Mouse (Mus musculus): ENCODE measurements around the gene Tmem116. TPM values are rescaled to one million over a fixed set of nuclear protein-coding genes. Genes with fewer than 3 reads are reported as not detected.
A peak's percentile ranks its signal among the peaks of the same experiment; 100 is the strongest.

Gene Tmem116
- total RNA-seq, 2 experiments from 2014 or later, result not detected

- peak; percentile 81 for ATAC-seq (ENCODE audit: poor library complexity, severe bottlenecking)
These were observed 10.4 kb downstream of the Tmem116 start for GRCm38 (mm10) chr5:121462171-121462502.

DNA sequence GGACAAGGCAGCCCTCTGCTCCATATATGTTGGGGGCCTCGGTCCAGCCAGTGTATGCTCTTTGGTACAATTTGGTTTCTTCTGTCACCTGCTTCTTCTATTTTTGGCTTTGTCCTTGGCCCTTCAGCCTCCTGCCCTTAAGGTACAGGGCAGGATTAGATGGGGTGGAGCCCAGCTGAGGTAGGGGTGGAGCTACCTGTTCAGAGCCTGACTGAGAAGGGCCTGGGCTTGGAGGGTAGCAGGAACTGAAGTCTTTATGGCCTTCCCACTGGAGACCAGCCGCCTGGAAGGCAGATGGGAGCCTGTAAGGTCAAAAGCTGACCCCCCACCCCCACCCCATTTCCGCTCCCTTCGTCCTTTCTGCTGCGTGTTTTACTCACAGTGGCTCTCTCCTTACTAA lies 11.3 kb downstream of the Tmem116 start:
- ATAC-seq (ENCODE audit: poor library complexity, severe bottlenecking), result no peak

DNA sequence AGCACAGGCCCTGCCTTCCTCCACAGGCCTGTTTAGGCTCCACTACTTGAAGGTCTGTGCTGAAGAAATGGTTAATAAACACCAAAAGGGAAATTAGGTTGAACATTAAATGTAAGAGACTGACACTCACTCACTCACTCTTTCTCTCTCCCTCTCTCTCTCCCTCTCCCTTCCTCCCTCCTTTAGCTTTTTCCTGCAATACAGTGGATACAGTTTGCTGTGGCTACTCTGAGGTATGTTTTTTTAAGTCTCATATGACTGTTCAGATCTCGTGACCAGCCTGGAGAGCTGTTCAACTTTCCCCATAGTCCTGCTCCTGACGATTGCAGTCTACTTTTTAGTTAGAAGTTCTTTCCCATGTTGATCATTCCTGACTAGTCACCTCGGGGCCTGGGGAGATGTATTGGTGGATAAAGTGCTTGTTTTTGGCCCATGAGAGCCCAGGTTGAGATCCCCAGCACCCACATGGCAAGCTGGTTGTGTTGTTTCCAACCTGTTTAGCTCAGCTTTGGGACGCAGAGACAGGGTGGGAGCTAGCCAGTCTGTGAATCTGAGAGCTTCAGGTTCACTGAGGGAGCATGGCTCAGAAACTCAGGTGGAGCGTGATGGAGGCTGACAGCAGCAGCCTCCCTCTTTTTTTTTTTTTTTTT lies 12.0 kb downstream of the Tmem116 start:
- ATAC-seq (ENCODE audit: poor library complexity, severe bottlenecking), result no peak

- no peak for ATAC-seq (ENCODE audit: poor library complexity, severe bottlenecking)
These were observed 17.9 kb downstream of the Tmem116 start for GRCm38 (mm10) chr5:121469566-121469965.

- no peak for ATAC-seq (ENCODE audit: poor library complexity, severe bottlenecking)
These were observed 20.7 kb downstream of the Tmem116 start for GRCm38 (mm10) chr5:121472411-121472810.

GRCm38 (mm10) chr5:121474610-121475009 lies 22.9 kb downstream of the Tmem116 start:
- no peak for ATAC-seq (ENCODE audit: poor library complexity, severe bottlenecking)

DNA sequence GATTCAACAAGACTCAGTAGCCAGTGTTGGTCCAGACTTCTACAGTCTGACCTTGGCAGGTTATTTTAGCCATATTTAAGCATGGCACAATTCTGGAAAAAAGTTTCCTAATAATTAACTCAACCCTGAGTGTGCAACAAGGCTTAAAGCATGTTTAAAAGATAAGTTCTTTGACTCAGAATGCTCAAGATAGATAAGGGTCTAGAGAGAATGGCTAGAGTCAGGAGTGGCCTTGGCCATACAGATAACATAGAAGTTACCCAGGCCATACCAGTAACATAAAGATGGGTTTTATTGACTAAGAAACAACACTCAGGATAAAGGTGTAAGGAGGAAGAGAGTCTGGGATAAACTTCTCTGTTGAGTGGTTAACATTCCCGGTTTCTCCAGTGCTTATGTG lies 24.3 kb downstream of the Tmem116 start:
- no peak for ATAC-seq (ENCODE audit: poor library complexity, severe bottlenecking)

DNA sequence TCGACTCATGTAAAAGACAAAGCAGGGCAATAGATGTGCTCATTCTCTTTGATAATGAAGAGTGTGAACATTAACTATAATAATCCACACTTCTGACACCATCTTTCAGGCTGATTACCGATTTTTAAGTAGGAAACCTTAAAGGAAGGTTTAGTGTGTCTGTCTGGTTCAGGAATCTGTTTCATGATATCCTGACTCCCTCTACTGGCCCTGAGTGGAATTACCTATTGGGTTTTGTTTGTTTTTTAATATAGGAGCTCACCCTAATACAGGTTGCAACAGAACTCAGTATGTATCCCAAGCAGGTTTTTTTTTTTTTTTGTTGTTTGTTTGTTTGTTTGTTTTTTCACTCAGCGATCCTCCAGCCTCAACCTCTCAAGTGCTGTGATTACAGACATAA lies 26.0 kb downstream of the Tmem116 start:
- peak; percentile 83 for ATAC-seq (ENCODE audit: poor library complexity, severe bottlenecking)

DNA sequence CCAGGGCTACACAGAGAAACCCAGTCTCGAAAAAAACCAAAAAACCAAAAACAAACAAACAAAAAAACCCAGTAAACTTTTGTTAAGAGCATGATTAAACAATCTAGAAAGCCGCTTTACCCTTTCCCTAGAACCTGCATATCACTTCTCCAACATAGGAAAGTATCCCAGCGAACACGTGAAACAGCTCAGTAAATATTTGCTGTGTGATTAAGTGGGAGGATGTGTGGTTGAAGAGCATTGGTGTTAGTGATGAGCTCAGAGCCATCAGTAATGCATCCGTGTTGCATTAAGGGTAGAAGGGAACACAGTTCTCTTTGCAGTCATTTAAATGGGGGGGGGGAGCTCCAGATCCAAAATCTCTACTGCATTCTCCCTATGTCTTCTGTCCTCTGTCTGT lies 33.1 kb downstream of the Tmem116 start:
- ATAC-seq (ENCODE audit: poor library complexity, severe bottlenecking), result no peak

- ATAC-seq (ENCODE audit: poor library complexity, severe bottlenecking), result no peak
These were observed 41.6 kb downstream of the Tmem116 start for GRCm38 (mm10) chr5:121493305-121493704.

DNA sequence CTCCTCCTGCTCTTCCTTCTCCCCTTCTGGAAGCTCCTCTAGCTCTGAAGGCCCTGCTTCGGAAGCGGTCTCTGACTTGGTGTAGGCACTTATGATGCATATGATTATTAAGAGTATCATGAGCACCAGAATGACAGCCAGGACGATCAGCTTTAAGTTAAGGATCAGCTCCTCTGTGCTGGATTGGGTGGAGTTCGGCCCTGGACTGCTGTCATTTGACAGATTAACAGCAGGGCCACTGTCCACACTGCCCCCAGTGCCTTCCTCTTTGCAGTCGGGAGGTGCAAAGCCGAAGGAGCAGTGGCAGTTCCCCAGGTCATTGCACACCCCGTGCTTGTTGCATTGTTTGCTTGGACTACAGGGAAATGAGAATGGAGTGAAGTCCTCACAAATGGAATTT lies 49.0 kb downstream of the Tmem116 start:
- ATAC-seq (ENCODE audit: poor library complexity, severe bottlenecking), result peak; percentile 73

DNA sequence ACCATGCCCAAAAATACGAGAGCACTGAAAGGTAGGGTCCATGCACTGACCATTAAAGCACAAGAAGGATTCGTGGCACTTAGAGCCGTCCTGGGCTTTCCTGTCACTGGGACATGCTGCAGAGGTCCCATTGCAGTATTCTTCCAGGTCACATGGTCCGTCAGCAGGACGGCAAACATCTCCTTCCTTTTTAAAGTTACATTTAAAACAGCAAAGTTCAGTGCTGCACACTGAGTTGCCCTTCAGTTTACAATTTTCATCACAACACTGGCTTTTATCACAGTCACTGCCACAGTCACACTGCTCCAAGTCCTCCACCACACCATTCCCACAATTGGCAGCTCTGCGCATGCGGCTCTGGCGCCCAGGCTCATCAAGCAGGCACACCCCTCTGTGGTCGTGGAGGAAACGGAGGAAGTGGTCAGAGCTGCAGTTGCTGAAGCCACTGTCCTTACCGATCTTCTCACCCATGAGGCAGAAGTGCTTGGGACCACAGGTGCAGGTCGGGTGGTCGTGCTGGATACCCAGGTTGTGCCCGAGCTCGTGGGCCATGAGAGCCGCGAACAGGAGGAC lies 49.8 kb downstream of the Tmem116 start:
- ATAC-seq (ENCODE audit: poor library complexity, severe bottlenecking), result peak; percentile 93

- ATAC-seq (ENCODE audit: poor library complexity, severe bottlenecking), result no peak
These were observed 51.5 kb downstream of the Tmem116 start, which contains the start of gene Adam1b for GRCm38 (mm10) chr5:121503231-121503630. Adam1b (minus strand) TSS chr5:121503435.

- ATAC-seq (ENCODE audit: poor library complexity, severe bottlenecking), result no peak
These were observed 55.2 kb downstream of the Tmem116 start for GRCm38 (mm10) chr5:121506846-121507245.

GRCm38 (mm10) chr5:121510009-121510408 lies 58.3 kb downstream of the Tmem116 start:
- no peak for ATAC-seq (ENCODE audit: poor library complexity, severe bottlenecking)

DNA sequence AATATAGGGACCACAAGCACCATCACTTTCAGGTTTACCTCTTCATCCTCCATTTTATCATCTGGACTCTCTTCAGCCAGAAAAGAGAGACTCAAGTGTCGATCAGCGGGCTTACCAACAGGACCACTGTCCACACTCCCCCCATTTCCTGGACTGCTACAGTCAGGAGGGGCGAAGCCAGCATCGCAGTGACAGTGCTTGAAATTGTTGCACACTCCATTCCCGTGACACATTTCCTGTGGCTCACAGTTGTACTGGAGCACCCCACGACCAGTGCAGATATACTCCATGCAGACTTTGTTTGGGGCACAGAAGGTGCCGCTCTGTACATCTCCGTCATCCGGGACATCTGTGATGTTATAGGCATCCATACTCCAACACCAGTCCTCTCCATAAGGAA lies 67.3 kb downstream of the Tmem116 start:
- peak; percentile 28; the same call in 1 of the 2 replicates for ATAC-seq (ENCODE audit: poor library complexity, severe bottlenecking)

DNA sequence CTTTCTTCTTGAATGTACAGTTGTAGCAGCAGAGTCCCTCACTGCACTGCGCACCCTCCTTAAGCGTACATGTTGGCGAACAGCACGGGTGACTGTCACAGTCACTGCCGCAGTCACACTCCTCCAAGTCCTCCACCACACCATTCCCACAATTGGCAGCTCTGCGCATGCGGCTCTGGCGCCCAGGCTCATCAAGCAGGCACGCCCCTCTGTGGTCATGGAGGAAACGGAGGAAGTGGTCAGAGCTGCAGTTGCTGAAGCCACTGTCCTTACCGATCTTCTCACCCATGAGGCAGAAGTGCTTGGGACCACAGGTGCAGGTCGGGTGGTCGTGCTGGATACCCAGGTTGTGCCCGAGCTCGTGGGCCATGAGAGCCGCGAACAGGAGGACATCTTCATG lies 68.1 kb downstream of the Tmem116 start:
- peak; percentile 95 for ATAC-seq (ENCODE audit: poor library complexity, severe bottlenecking)

DNA sequence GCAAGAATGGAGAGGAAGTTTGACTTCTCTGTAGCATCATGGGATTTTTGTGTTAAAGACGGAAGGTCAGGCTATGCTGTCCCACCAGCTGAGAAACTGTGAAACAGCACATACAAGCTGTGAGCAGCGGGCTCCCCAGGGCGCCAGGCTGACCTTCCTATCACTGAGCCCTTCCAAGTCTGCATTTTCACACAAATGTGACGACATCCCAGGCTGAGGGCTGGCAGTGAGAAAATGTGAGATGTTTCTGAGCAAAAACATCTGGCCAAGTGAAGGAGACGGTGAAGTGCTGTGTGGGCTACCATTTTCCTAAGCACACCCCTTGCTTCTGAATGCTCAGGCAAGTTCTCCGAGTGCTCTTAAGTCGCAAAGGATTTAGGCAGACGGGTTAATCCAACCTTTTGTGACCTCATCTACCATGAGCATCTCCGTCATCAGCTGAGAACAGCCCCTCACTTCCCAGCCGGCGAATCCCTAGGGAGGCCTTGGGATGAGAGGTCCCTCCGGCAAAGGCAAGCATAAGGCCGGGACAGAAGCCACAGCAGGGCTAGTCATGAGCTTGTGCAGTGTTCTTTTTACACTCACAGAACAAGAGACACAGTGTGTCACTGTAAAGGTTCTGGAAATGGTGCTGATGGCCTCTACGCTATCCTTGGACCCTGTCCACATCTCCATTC lies 74.2 kb downstream of the Tmem116 start:
- ATAC-seq (ENCODE audit: poor library complexity, severe bottlenecking), result no peak

DNA sequence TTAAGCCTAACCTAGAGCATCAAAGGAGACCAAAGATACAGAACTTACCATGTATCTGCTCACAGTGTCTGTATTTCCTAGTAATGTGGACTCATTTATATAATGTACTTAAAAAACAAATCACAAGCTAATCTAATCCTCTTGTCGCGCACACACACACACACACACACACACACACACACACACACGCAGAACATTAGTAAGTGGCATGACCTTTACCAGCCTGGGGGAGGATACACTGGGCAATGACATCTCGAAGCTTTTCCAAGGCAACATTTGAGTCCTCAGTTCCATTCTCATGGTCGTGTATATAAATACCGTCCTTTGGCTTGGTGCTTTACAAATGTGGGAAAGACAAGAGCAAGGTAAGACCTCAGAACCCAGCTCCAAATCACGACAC lies 74.8 kb downstream of the Tmem116 start:
- ATAC-seq (ENCODE audit: poor library complexity, severe bottlenecking), result no peak

DNA sequence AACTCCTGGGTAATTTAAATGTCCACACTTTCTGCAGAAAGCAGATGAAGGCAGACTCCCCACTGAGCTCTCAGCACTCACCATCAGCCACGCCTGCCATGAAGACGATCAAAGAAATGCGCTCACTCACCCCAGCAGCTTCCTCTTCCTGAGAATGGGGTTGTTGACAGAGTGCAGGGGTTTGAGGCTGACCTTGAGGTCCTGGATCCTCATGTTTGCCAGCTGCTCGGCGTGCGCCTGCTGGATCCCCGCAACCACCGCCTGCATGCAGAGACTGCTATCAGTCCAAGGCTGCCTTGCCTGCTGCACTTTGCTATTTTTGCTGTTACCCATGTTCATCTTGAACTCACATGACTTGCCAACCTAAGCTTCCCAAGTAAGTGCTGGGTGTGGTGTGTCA lies 75.3 kb downstream of the Tmem116 start:
- ATAC-seq (ENCODE audit: poor library complexity, severe bottlenecking), result no peak

- no peak for ATAC-seq (ENCODE audit: poor library complexity, severe bottlenecking)
These were observed 82.8 kb downstream of the Tmem116 start for GRCm38 (mm10) chr5:121534521-121534920.

- no peak for ATAC-seq (ENCODE audit: poor library complexity, severe bottlenecking)
These were observed 83.4 kb downstream of the Tmem116 start for GRCm38 (mm10) chr5:121535116-121535515.
